Mouse (Mus musculus): Measurements from ENCODE around the gene B020004J07Rik.

DNA sequence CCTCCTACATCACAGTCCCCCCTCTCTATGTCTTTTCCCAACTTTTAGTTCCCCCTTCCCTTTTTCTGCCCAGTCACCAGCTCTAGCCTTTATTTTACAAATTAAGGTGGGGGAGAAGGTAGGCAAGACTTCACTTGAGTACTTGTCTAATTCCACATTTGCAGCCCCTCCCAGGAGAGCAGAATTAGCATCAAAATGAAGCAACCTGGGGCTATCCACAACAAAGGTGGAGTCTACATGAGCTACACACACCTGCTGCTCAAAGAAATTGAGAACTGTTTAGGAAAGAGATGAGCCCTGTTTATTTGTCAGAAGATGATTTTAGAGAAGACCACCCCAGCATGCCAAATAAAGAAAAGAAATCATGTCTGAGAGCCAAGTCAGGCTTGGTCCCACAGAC lies 45.6 kb upstream of the B020004J07Rik start:
- TF ChIP-seq POLR2A (IDR thresholded peaks at IDR 0.05; ENCODE audit: extremely low read depth, insufficient read depth, low read length) (no peak), CTCF (IDR thresholded peaks at IDR 0.05; ENCODE audit: low read depth, low read length) (no peak)

Data from liver, adult 2 months (tissue).